Mouse (Mus musculus) monocyte, adult 2 months (primary cell): ENCODE results near the gene Plxnb2.

Experiments
- DNase-seq, 2 experiments: peaks; one replicate each; pipeline ENCODE4 v3.0.0; 2022; ENCODE audit warnings: low spot score in 2 of 2, low read depth in 1 of 2

Gene Plxnb2

DNA sequence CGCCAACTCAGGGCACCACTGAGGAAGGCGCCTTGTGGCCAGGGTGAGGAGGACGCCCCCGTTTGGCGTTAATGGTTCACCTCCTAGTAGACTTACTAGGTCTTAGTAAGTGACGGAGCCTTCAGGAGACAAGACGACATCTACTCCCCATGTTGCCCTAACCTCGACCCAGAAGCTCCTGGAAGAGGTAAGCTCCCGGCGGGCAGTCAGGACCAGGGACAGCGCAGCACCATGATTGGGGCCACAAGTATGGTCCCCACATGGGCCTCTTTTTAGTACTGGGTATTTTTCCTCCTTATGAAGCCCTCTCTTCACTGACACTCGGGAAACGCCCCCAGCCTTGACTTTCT, 30.6 kb downstream of the Plxnb2 start:
- DNase-seq = no peak

DNA sequence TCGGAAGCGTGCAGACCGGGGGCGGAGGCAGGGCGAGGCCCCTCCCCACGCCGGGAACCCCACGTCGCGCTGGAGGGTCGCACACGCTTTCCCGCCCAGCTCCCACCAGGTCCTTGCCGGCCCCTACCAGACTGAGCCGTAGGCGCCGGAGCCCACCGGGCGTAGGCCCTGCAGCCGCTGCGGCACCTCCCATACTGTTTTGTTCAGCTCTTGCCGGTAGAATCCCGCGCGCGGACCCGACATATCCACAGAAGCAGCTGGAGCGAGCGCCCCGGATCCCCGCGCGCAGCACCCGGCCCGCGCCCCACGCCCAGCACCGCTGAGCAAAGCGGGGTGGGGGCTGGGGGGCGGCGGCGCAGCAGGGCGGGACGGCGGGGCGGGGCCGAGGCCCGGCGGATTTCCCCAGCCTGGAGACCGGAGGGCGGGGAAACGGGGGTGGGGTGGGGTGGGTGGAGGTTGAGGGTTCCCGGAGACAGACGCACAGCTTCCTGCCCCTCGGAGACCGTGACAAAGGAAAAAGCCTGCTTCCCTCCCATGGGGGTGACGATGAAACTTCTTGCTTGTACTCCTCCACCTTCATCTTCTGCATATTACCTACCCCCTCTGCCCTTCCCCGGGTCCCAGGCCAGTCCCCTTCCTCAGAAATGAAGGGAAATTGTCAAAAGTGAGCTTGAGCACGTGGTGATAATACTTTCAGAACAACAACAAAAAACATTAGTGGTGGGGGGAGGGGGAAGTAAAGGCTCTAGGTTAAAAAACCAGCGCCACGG, 31.1 kb downstream of the Plxnb2 start, which contains the start of gene Mapk11:
Mapk11 (minus strand) TSS at position 358 of the 770 bp plus-strand sequence.
- no peak for DNase-seq

DNA sequence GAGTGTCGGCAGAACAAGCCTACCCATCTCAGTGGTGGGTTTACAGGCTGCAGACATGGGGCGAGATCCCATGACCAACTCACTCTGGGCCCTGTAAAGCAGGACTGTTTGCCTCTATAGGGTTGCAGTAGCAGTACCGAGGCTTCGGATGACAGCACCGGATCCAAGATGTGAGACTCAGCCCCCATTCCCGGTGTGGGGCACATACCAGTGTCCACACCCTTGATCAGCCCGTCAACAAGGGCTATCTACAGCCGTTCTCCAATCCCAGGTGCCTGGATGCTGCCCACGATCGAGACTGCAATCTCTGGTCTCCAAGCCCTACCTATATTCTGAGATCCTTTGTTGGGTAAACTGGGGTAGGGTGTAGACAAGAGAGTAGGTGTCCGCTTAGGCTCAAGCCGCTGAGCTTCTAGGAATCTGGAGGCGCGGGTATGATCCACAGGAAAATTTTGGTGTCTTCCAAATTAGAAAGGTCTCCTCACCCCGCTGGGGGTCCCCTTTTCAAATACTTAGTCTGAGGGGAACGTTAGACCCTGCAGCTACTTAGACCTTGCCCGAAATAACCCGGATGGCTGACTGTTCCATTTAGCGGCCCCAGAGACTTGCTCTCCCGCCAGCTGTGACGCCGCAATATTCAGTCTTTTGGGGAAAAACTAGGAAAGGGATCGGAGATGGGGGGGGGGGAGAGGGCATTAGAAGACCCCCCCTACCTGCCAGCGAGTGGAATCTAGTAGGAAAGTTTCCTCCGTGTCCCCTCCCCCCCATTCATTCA, 31.9 kb downstream of the Plxnb2 start:
- DNase-seq = no peak

DNA sequence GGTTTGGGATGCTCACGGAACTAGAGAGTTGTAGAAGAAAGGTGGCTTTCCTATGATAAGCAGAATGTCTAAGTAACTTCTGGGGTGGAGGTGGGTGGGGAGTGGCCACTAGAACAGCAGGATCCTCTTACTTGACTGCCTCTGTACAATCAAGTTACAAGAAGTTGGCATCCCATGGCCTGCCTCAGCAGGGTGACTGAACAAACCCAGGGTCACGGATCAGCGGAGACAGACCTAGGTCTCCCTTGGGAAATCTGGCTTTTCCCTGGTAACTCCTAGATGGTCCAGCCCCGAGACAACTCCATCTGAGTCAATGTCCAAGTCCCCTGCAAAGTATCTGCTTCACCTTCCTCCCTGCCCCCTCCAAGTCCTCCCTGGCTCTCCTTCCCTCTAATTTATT, 32.7 kb downstream of the Plxnb2 start:
- DNase-seq = no peak

DNA sequence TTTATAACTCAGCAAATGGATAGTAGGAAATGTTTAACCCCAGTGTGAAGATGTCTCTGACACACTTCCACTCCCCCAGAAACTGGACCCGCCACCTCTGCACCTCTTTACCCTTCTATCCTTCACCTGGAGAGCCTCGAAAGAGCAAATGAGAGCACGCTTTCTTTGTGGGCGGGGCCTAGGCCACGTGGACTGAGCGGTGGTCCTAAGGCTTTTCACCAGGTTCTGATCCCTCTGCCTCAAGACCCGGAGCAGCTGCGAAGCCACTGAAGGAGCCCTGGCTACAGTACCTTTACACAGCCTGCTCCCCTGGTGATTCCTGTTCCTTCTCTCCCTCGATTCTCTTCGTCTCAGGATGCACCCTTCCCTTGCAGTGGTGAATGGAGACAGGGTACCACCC, 33.1 kb downstream of the Plxnb2 start:
- no peak for DNase-seq

DNA sequence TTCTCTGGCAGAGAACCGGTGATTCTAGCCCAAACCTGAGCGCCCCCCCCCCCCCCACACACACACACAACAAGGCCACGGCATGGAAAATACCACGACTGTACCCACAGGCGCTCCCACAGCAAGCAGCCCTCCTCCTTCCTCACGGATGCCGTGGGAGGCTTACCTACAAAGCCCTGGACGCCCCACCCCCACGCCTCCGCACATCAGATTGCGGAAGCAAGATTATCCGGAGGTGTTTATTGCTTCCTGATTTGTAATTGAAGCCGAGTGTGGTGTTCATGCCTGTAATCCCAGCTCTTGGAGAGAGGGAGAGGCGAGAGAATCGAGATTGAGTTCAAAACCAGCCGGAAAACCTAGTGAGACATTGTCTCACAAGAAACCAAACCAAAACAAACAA, 33.6 kb downstream of the Plxnb2 start:
- DNase-seq = no peak

DNA sequence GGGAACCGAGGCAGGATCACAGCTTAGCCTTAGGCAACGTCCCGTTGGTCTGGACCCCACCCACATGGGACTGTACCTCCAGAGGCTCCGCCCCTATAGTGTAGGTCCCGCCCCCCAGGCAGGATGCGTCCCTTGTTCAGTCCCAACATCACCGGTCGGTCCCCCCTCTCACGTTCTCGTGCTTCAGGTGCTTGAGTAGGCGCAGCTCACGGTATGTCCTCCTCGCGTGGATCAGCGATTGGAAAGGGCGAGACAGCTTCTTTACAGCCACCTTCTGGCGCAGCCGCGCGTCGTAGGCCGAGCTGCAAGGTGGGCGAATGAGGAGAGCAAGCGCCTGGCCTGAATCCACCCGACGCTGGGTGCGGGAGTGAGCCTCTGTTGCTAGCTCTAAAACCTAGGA, 34.1 kb downstream of the Plxnb2 start:
- no peak for DNase-seq

DNA sequence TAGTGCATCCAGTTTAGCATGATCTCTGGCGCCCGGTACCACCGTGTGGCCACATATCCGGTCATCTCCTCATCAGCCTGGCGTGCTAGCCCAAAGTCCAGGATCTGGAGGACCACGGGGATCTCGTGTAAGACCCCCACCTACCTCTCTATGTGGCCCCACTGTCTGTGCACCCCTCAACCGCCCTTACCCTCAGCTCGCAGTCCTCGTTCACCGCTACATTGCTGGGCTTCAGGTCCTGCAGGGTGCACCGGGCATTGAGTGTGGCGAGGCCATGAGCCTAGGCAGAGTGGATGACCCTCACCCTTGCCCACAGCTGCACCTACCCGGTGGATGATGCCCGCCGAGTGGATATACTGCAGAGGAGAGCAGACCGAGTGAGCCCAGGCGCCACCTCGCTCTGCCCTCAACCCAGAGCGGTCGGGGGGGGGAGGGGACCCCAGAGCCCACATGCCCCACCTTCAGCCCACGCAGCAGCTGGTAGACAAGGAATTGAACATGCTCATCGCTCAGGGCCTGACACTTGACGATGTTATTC, 34.7 kb downstream of the Plxnb2 start:
- DNase-seq = no peak

DNA sequence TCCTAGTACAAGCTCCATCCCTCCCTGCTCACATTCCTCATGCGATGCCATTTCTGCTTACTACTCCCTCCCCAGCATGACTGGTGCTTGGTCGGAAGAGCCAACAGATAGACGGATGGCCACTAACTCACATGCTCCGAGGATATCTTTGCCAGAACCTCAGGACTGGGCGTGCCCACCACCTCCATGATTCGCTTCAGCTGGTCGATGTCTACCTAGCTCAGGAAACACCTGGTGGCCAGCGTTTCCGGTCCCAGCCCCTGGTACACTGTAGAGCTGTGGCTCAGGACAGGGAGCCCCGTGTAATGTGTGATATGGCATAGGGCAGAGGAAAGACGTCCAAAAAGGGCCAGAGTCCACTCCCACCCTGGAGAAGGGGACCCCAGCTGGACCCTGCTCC, 35.6 kb downstream of the Plxnb2 start:
- DNase-seq = no peak

DNA sequence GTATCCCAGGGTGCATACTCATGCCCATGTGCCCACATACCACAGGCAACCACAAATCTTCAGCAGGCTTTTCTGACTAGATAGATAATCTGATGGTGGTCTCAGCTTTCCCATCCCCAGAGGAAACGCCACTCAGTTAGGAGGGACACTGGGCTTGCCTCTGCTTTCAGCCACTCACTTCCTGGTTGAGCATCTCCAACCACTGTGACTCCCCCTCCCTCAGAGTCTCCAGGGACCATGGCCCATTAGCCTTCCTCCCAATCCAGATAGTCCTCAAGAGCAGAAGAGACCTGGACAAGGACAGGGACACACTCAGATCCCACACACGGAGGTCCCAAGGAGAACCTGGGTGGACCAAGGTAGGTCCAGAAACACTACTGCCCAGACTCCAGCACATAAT, 37.5 kb downstream of the Plxnb2 start:
- no peak for DNase-seq

DNA sequence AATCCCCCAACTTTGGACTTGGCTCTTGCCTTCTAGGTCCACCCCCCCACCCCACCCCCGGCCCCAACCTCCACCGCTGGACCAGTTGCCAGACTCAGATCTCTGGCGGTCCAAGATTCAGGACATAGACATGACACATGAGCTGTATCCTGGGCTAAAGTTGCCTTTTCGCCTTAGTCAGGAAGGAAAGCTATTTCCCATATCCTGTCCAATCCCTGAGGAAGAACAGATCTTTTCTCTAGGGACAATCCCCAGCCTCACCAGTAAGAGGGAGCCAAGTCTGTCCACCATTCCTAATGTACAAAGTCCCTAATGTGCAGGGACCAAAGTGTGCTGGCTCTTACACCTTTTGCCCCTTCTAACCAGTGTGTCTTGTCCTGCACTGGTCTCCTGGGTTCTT, 38.7 kb downstream of the Plxnb2 start:
- no peak for DNase-seq

DNA sequence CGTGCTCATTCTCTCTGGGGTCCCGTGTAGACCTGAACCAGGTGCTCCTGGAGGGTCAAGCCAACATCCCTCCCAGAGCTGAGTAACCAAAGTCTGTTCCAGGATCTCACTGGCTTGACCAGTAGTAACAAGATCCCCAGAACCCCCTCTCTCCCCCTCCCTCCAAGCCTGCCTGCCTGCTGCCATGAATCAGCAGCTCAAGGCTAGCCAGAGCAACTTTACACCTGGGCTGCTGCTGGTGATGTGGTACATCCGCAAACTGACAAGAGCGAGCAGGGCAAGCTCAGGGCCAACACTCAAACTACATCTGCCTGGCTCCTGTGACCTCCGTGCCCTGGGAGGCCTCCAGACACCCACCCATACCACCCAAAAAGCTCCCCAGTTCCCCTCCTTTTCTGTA, 39.1 kb downstream of the Plxnb2 start:
- no peak for DNase-seq

DNA sequence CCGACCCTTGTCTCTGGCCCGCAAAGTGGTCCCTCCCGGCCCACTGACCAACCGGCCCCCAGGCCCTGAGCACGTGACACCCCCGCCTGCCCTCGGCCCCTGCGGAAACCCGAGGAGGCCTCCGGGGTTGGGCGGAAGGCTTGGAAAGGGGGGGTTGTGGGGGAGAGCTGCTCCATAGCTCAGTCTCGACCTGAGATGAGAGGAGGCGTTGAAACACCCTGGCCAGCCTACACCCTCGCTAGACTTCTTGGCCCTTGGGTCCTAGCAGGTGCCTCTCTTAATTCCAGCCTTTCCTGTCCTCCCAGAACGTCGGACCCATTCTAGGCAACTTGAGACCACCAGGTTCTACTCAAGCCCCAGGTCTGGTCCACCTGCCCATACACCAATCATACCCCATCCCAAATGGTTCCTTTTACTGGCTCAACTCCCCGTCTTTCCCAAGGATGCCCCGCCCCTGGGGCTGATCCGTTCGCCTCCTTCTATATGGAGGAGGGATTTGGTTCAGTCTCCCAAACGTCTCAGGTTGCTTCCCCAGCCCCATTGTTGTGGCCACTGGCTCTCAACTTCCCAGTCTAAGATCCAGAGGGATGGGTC, 39.8 kb downstream of the Plxnb2 start, which contains the start of gene Mapk12:
Mapk12 (minus strand) TSS at position 45 of the 594 bp plus-strand sequence.
- DNase-seq = no peak

DNA sequence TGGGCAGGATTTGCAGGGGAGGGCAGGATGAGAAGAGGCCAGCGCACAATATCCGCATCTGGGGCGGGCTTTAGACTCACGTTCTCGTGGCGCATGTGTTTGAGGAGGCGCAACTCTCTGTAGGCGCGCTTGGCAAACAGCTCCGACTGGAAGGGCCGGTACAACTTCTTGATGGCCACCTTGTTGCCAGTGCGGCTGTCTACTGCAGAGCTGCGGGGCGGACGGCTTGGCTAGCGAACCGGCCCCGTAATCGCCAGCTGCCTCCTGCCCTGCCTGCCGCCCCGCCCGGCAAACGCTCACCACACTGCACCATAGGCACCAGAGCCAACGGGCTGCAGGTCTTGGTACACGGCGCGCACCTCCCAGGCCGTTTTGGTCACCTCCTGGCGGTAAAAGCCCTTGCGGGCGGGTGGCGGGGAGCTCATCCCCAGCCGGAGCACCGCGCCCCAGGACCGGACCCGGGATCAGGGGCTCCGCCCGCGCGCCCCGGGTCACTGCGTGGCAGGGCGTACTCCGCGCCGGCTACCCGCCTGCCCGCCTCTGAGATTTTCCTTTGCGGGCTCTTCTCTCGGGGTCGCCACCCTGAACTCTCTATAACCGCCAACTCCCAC, 40.4 kb downstream of the Plxnb2 start:
- no peak for DNase-seq

DNA sequence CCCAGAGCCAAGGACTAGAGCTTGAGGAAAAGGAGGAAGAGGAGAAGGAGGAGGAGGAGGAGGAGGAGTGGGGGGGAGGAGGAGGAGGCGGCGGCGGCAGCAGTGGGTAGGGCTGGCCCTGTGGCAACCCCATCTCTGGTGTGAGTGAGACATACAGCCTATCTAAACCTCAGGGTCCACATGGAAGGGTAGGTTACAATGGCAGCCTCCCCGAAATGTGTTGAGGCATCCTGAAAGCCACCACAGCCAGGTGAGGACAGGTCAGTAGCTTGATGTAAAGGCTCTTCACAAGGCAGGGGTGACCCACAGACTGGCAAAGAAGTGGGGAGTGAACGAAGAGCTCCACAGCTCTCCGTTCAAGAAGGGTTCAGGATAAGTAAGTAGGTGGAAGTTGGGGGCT, 42.1 kb downstream of the Plxnb2 start:
- no peak for DNase-seq

DNA sequence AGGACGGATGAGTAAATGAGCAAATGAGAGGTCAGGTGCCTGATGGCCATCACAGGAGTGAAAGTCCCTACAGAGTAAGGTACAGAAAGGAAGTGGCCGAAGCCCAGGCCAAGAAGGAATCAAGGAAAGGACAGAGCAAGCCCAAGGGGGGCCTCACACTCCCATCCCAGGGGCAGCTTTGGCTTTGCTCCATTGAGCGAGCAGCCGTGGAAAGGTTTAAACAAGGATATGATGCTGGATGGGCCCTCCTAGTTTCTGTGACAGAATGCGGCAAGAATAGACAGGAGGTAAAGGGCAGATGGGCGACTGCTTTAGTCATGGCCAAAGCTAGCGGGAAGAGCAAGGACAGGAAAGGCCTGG, 42.6 kb downstream of the Plxnb2 start:
- no peak for DNase-seq

DNA sequence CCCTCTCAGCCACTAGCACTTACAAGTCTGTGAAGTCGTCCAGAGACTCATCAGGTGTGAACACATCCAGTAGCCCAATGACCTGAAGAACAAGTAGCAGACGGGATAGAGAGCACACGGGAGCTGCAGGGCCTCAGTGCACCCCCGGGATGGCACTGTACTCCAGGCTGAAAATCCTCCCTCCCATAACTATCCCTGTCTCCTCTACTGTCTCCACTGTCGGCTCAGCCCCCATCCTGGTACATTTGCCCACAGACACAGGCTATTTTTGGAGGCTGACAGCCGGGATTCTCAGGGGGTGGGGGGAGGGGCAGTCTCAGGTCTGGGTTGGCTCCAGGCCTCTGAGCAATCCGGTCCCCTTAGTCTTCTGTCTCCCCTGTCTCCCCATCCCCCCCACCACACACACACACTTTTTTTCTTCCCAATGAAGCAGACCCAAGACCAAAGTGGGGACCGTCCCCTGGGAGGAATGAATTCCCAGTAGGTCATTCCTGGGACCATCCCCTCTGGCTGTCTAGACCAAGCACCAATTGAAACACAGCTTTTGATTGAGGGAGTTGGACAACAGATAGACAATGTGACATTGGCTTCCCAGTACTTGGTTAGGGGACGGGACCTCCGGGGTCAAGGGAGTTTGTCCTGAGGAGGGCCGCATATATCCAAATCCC, 43.1 kb downstream of the Plxnb2 start:
- DNase-seq = no peak

DNA sequence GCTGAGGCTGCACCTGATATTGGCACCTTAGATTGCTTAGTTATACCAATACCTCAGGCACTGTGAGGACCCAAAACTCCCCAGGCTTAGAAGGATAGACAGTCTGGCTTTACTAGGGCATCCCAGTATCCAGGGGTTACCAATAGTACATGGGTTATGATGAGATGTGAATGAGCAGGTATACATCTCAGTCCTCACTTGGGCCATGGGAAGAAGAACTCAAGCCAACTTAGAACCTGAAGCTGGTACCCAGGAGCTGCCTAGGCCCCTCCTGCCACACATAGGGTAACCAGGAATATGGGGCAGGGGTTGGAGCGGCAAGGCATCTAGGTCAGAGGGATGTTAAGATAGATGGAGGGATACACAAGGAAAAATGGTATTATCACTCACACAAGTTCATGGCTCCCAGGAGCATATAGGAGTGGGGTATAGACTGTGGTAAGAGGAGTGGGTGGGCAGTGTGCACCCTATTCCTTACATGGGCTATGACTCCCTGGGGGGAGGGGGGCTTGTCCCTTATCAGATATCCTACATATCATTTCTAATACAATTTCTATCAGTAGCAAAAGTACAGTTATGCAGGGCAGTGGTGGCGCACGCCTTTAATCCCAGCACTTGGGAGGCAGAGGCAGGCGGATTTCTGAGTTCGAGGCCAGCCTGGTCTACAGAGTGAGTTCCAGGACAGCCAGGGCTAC, 44.0 kb downstream of the Plxnb2 start:
- no peak for DNase-seq

DNA sequence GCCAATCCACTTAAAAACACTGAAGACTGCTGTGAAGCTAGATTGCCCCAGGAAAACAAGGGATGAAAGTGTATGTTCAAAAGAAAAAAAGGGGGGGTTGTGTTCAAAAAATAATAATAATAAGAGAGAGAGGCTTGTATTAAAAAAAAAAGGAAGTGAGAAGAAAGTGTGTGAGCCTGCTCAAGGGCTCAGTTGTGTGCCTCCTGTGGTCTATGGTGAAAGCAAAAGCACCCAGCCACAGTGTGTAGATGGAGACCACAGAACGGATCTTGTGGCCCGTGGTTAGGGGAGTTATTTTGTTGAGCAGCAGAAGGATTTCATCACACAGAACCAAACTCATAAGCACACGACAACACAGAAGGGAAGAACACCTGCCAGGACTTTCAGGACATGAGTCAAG, 49.3 kb downstream of the Plxnb2 start:
- peak; percentile 77 to 80 for DNase-seq

DNA sequence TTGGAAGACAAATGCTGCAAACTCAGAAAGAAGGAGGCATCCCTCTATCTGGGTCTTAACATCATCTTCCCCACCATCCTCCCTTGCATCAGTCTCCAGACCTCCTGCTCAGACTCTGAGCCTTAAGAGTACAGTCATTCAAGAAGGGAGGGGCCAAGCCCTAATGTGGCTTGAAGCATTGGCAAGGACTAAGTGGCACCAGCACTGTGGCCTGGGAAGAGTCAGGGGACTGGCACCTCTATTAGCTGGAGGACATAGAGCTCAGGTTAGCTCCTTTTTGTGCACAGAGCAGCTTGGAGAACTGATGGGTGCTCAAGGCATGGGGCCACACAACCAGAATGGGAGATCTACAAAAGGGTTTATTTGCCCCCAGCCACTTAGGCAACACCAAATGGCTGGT, 50.3 kb downstream of the Plxnb2 start:
- DNase-seq = no peak
